Mouse (Mus musculus) ES-E14 (cell line): ENCODE measurements around the gene Tnnc2. TPM values are rescaled to one million over a fixed set of nuclear protein-coding genes. Genes with fewer than 3 reads are reported as not detected.

Source experiments
- DNase-seq: peaks from one replicate; pipeline ENCODE4 v3.0.0-alpha.2; 2013; ENCODE audit warnings: low read depth, low spot score
- H3K27ac ChIP-seq: 2 replicates; pipeline ENCODE4 v1.5.1; 2012; ENCODE audit warnings: low read depth, mild to moderate bottlenecking, low read length, moderate library complexity, mixed read lengths; ENCODE audit not compliant: poor library complexity, insufficient read depth, severe bottlenecking
- H3K36me3 ChIP-seq: 2 replicates; pipeline ENCODE4 v1.6.1; 2012; ENCODE audit warnings: mild to moderate bottlenecking, low read length, moderate library complexity, mixed read lengths; ENCODE audit not compliant: control insufficient read depth, poor library complexity, insufficient read depth, severe bottlenecking
- H3K4me1 ChIP-seq, 2 experiments: fragments of 150-350 bp in 1 of 2; sonication (generic) in 1 of 2; 2 replicates each; pipeline ENCODE4 v1.6.1; 2012; ENCODE audit warnings: low read length in 2 of 2, mild to moderate bottlenecking in 1 of 2, mixed read lengths in 1 of 2; ENCODE audit not compliant: control insufficient read depth in 2 of 2, insufficient read depth in 2 of 2, poor library complexity in 1 of 2
- H3K4me3 ChIP-seq, 2 experiments: fragments of 150-350 bp in 1 of 2; sonication (generic) in 1 of 2; 2 replicates each; pipeline ENCODE4 v1.5.1; 2012; ENCODE audit warnings: low read length in 2 of 2, low read depth in 1 of 2, mild to moderate bottlenecking in 1 of 2, mixed read lengths in 1 of 2; ENCODE audit not compliant: insufficient read depth in 1 of 2, poor library complexity in 1 of 2, severe bottlenecking in 1 of 2
- H3K9ac ChIP-seq: 2 replicates; pipeline ENCODE4 v1.6.1; 2012; ENCODE audit warnings: low read depth, mild to moderate bottlenecking, low read length, mixed read lengths; ENCODE audit not compliant: poor library complexity, insufficient read depth, severe bottlenecking
- H3K9me3 ChIP-seq: fragments of 150-350 bp; sonication (generic); 2 replicates; pipeline ENCODE4 v1.6.1; 2012; ENCODE audit warnings: low read depth, mild to moderate bottlenecking, low read length; ENCODE audit not compliant: control insufficient read depth, insufficient read depth
- CHD2 ChIP-seq: IDR thresholded peaks from 2 replicates; pipeline ENCODE4 v1.6.1; 2014; ENCODE audit warnings: mild to moderate bottlenecking, low read depth, low read length, inconsistent platforms
- HCFC1 ChIP-seq: IDR thresholded peaks from 2 replicates; pipeline ENCODE4 v1.6.1; 2012; ENCODE audit warnings: low read length, inconsistent platforms, borderline replicate concordance; ENCODE audit not compliant: insufficient read depth
- MAFK ChIP-seq: IDR thresholded peaks from 2 replicates; pipeline ENCODE4 v1.6.1; 2014; ENCODE audit warnings: mild to moderate bottlenecking, low read depth, low read length, inconsistent platforms; ENCODE audit not compliant: insufficient read depth
- ZC3H11A ChIP-seq: IDR thresholded peaks from 2 replicates; pipeline ENCODE4 v1.6.1; 2012; ENCODE audit warnings: low read depth, mild to moderate bottlenecking, inconsistent platforms, low read length, borderline replicate concordance
- ZNF384 ChIP-seq: IDR thresholded peaks from 2 replicates; pipeline ENCODE4 v1.6.1; 2012; ENCODE audit warnings: low read depth, low read length, inconsistent platforms
- in situ Hi-C, 2 experiments: fragments of 600-800 bp; cut with MboI; formaldehyde crosslinking; loops; one replicate each; pipeline ENCODE4 v1.15.1; 2025; ENCODE audit warnings: low sequenced_read_pairs in 2 of 2, inconsistent platforms in 1 of 2; ENCODE audit not compliant: unreplicated experiment in 2 of 2
- total RNA-seq: library from RNA; depleted of rRNA; stranded (reverse); fragments of 300-350 nt; gene quantifications from 2 replicates; pipeline ENCODE4 v1.2.3, GENCODE M21; 2012

Tnnc2 gene
- total RNA-seq, 1 experiment = 1.7 TPM

- no peak for TF ChIP-seq ZC3H11A
- TF ChIP-seq ZNF384 = no peak
- TF ChIP-seq CHD2 = no peak
- no peak for TF ChIP-seq HCFC1
- no peak for TF ChIP-seq MAFK
- DNase-seq = no peak
- no peaks in the 10 kb centered on the region for H3K9me3 ChIP-seq
- H3K4me3 ChIP-seq = peak overlapping the region; percentile 37 to 98
- in situ Hi-C loops = no loop called here
- H3K9ac ChIP-seq = peak overlapping the region; percentile 48
- peaks cover 43% of the 10 kb centered on the region for H3K36me3 ChIP-seq
- H3K27ac ChIP-seq = no peak overlapping the region
- H3K4me1 ChIP-seq = peaks cover 6 to 38% of the 10 kb centered on the region in 2 experiments; a peak in 3 of 4 replicates
Measured at GRCm38 (mm10) chr2:164825521-164825920, 45.8 kb upstream of the Tnnc2 start.

GRCm38 (mm10) chr2:164823969-164824368 is 44.2 kb upstream of the Tnnc2 start:
- TF ChIP-seq ZNF384 (peak; percentile 90), CHD2 (peak; percentile 55; the same call in 1 of the 2 replicates), ZC3H11A (no peak), HCFC1 (no peak)
- Histone ChIP-seq H3K4me3 (peak overlapping the region; percentile 86 to 98), H3K27ac (peak overlapping the region; percentile 99), H3K9me3 (no peaks in the 10 kb centered on the region), H3K9ac (peak overlapping the region; percentile 25; the same call in 1 of the 2 replicates), H3K36me3 (peaks cover 50% of the 10 kb centered on the region), H3K4me1 (peaks cover 6 to 41% of the 10 kb centered on the region in 2 experiments; a peak in 3 of 4 replicates)
- DNase-seq = peak; percentile 89
- in situ Hi-C loops = no loop called here

- no peak for DNase-seq
- Histone ChIP-seq H3K9ac (peak overlapping the region; percentile 99), H3K4me1 (peaks cover 6 to 34% of the 10 kb centered on the region in 2 experiments), H3K27ac (peak overlapping the region; percentile 99), H3K4me3 (peak overlapping the region; percentile 86 to 98), H3K9me3 (no peaks in the 10 kb centered on the region), H3K36me3 (peaks cover 48% of the 10 kb centered on the region)
- TF ChIP-seq CHD2 = no peak
- TF ChIP-seq MAFK = no peak
- no peak for TF ChIP-seq HCFC1
- TF ChIP-seq ZC3H11A = no peak
- in situ Hi-C loops = no loop called here
Measured at GRCm38 (mm10) chr2:164823181-164823585, 43.4 kb upstream of the Tnnc2 start.

- H3K4me3 ChIP-seq = peak within 1 kb of the TSS; percentile 86 to 98
- in situ Hi-C loops = no loop called here
- H3K27ac ChIP-seq = peak within 1 kb of the TSS; percentile 99
- peak; percentile 97 for DNase-seq
- H3K4me1 ChIP-seq = peaks cover 10 to 35% of the 10 kb centered on the region in 2 experiments
- no peaks in the 10 kb centered on the region for H3K9me3 ChIP-seq
- H3K9ac ChIP-seq = peak within 1 kb of the TSS; percentile 99
- peaks cover 43% of the 10 kb centered on the region for H3K36me3 ChIP-seq
- TF ChIP-seq HCFC1 (0 out of 2 replicates have a peak, but pooled peaks have one; percentile 32), CHD2 (no peak; the same call in 1 of the 2 replicates), MAFK (no peak), ZC3H11A (no peak), ZNF384 (no peak)
Measured at GRCm38 (mm10) chr2:164822636-164823165, 42.9 kb upstream of the Tnnc2 start, which contains the start of gene Zswim1. Gene Zswim1, plus strand, starts transcription at chr2:164822686.
